Mouse (Mus musculus): ENCODE measurements around the gene Pagr1b. TPM values are rescaled to one million over a fixed set of nuclear protein-coding genes. Genes with fewer than 3 reads are reported as not detected.

Pagr1b gene
- polyA plus RNA-seq, 1 experiment from 2014 or later = not detected

- H3K4me3 ChIP-seq (ENCODE audit: low read depth, low read length) = peak overlapping the region; percentile 100
- H3K9me3 ChIP-seq (ENCODE audit: control insufficient read depth, low read length) = no peaks in the 10 kb centered on the region
- no peaks in the 10 kb centered on the region; the same call in 1 of the 2 replicates for H3K4me1 ChIP-seq (ENCODE audit: control insufficient read depth, insufficient read depth, low read length)
- no peak overlapping the region for H3K27ac ChIP-seq (replicated peaks; ENCODE audit: low read depth, low read length)
- peaks cover 17% of the 10 kb centered on the region; the same call in 1 of the 2 replicates for H3K36me3 ChIP-seq (ENCODE audit: control insufficient read depth, insufficient read depth, low read length)
- peak overlapping the region; percentile 82 for H3K4me2 ChIP-seq (ENCODE audit: low read depth, severe bottlenecking)
- 0 out of 2 replicates have a peak, but pooled peaks have one; percentile 4 for ATAC-seq (ENCODE audit: insufficient number of reproducible peaks, low FRiP score, low TSS enrichment, low read depth)
- H3K9ac ChIP-seq (ENCODE audit: low read length) = peak overlapping the region; percentile 99
- H3K27me3 ChIP-seq (ENCODE audit: control insufficient read depth, insufficient read depth, low read length) = no peaks in the 10 kb centered on the region
- 26% methylated on average over 14 of the region's 14 CpGs for WGBS
- peak; percentile 23 for DNase-seq (ENCODE audit: low spot score)
Observed at GRCm38 (mm10) chr7:126976878-126977459, 39.3 kb downstream of the Pagr1b start.

DNA sequence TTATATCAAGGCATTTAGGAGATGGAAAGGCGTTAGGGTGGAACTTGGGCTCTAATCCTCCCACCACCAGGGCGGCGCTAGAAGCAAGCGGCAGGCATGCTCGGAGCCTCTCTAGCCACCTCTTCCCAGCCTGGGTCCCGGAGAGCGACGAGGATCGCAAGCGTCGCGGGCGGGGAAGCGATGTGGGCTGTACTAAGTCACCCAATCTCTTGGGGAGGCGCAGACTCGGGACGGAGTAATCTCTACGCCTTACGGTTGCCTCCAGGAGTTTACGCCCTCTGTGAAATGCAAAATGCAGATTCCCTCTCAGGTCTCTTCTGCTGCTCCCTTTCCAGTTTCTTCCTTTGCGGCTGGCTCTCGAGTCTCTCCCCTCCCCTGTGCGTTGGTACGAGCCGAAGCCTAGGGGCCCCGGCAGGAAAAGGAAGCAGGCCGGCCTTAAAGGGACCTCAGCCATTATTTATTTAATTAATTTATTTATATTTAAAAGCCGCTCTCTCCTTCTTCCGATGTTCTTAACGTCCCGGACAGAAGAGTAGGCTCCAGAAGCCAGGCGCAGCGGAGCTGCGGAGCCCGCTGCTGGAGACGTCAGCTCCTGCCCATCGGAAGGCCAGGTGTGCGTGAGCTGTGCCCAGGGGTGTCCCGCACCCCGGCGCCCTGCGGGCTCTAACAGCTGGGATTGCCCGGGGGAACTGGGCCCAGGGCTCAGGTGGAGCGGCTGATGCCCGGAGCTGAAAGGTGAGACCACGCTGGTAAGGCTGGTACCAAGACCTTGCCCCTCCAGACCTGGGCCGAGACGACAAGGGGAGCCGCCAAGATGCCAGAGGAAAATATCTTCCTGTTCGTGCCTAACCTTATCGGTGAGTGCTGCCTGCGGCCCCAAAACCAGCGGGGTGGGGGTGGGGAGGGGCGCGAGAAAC, 40.1 kb downstream of the Pagr1b start, which contains the start of gene Cdiptos:
Gene Cdiptos, minus strand, starts transcription at position 149 of the 917 bp plus-strand sequence.
- under 1% methylated on average over 54 of the region's 55 CpGs for WGBS
- Histone ChIP-seq H3K4me3 (ENCODE audit: low read depth, low read length) (peak within 1 kb of the TSS; percentile 100), H3K27ac (replicated peaks; ENCODE audit: low read depth, low read length) (peak within 1 kb of the TSS; percentile 90), H3K4me2 (ENCODE audit: low read depth, severe bottlenecking) (peak within 1 kb of the TSS; percentile 82), H3K27me3 (ENCODE audit: control insufficient read depth, insufficient read depth, low read length) (no peaks in the 10 kb centered on the region), H3K4me1 (ENCODE audit: control insufficient read depth, insufficient read depth, low read length) (no peaks in the 10 kb centered on the region; the same call in 1 of the 2 replicates), H3K9me3 (ENCODE audit: control insufficient read depth, low read length) (no peaks in the 10 kb centered on the region), H3K9ac (ENCODE audit: low read length) (peak within 1 kb of the TSS; percentile 99), H3K36me3 (ENCODE audit: control insufficient read depth, insufficient read depth, low read length) (peaks cover 17% of the 10 kb centered on the region; the same call in 1 of the 2 replicates)
- ATAC-seq (ENCODE audit: insufficient number of reproducible peaks, low FRiP score, low TSS enrichment, low read depth) = peak; percentile 92
- DNase-seq (ENCODE audit: low spot score) = peak; percentile 99

- Histone ChIP-seq H3K4me3 (ENCODE audit: low read depth, low read length) (peak within 1 kb of the TSS; percentile 100), H3K36me3 (ENCODE audit: control insufficient read depth, insufficient read depth, low read length) (peaks cover 17% of the 10 kb centered on the region; the same call in 1 of the 2 replicates), H3K27me3 (ENCODE audit: control insufficient read depth, insufficient read depth, low read length) (no peaks in the 10 kb centered on the region), H3K4me2 (ENCODE audit: low read depth, severe bottlenecking) (peak within 1 kb of the TSS; percentile 82), H3K4me1 (ENCODE audit: control insufficient read depth, insufficient read depth, low read length) (no peaks in the 10 kb centered on the region; the same call in 1 of the 2 replicates), H3K9ac (ENCODE audit: low read length) (peak within 1 kb of the TSS; percentile 99), H3K27ac (replicated peaks; ENCODE audit: low read depth, low read length) (peak within 1 kb of the TSS; percentile 90), H3K9me3 (ENCODE audit: control insufficient read depth, low read length) (no peaks in the 10 kb centered on the region)
- ATAC-seq (ENCODE audit: insufficient number of reproducible peaks, low FRiP score, low TSS enrichment, low read depth) (no peak), DNase-seq (ENCODE audit: low spot score) (no peak)
- 0% methylated on average over 1 of the region's 1 CpGs for WGBS
Observed at GRCm38 (mm10) chr7:126975893-126975949, 40.6 kb downstream of the Pagr1b start, which contains the start of gene Cdipt. Cdipt (plus strand) TSS chr7:126975914.

DNA sequence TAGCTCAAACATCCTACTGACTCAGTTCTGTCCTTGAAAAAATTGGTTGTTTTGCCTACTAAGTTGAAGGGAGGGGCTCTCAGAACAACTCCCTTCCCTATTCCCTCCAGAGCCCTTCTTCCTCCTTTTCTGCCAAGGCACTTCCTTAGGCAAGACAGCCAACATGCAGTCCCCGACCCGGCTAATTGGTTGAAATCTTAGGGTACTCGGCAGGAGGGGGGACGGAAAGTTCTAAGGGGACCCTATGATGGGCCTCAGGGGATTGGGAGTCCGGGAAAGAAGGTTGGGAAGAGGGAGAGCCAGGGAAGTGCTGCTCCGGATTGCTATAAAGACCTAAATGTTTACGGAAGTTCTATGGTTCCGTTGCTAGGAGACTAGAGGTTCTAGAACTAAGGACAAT, 40.8 kb downstream of the Pagr1b start:
- Histone ChIP-seq H3K4me2 (ENCODE audit: low read depth, severe bottlenecking) (peak overlapping the region; percentile 82; the same call in 1 of the 2 replicates), H3K27ac (replicated peaks; ENCODE audit: low read depth, low read length) (no peak overlapping the region), H3K9me3 (ENCODE audit: control insufficient read depth, low read length) (no peaks in the 10 kb centered on the region), H3K36me3 (ENCODE audit: control insufficient read depth, insufficient read depth, low read length) (peaks cover 17% of the 10 kb centered on the region; the same call in 1 of the 2 replicates), H3K4me3 (ENCODE audit: low read depth, low read length) (peak overlapping the region; percentile 100; the same call in 1 of the 2 replicates), H3K27me3 (ENCODE audit: control insufficient read depth, insufficient read depth, low read length) (no peaks in the 10 kb centered on the region), H3K4me1 (ENCODE audit: control insufficient read depth, insufficient read depth, low read length) (no peaks in the 10 kb centered on the region; the same call in 1 of the 2 replicates), H3K9ac (ENCODE audit: low read length) (peak overlapping the region; percentile 99; the same call in 1 of the 2 replicates)
- no peak for DNase-seq (ENCODE audit: low spot score)
- 11% methylated on average over 8 of the region's 8 CpGs for WGBS
- 0 out of 2 replicates have a peak, but pooled peaks have one; percentile 4 for ATAC-seq (ENCODE audit: insufficient number of reproducible peaks, low FRiP score, low TSS enrichment, low read depth)

DNA sequence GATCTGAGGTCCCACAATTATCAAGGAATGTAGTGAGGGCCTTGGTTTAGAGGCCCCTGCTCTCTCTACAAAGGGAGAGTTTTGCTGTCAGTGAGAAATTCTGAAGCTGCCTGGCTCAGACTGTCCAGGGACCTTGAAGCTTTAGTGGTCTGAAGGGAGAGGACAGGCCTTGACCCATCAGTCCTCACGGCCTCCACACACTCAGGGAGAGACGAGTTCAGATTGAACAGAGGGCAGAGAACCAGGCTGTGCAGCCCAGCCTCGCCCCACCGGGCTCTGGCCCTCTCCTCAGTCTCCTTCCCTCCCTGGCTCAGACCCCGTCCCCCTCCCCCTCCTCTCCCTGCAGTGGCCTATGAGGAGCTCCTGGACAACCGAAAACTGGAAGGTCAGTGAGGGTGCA, 48.9 kb downstream of the Pagr1b start:
- H3K9ac ChIP-seq (ENCODE audit: low read length) = no peak overlapping the region
- H3K4me3 ChIP-seq (ENCODE audit: low read depth, low read length) = no peak overlapping the region
- H3K4me1 ChIP-seq (ENCODE audit: control insufficient read depth, insufficient read depth, low read length) = no peaks in the 10 kb centered on the region
- no peak overlapping the region for H3K4me2 ChIP-seq (ENCODE audit: low read depth, severe bottlenecking)
- H3K27me3 ChIP-seq (ENCODE audit: control insufficient read depth, insufficient read depth, low read length) = peaks cover 13% of the 10 kb centered on the region
- H3K9me3 ChIP-seq (ENCODE audit: control insufficient read depth, low read length) = no peaks in the 10 kb centered on the region
- H3K36me3 ChIP-seq (ENCODE audit: control insufficient read depth, insufficient read depth, low read length) = no peaks in the 10 kb centered on the region
- ATAC-seq (ENCODE audit: insufficient number of reproducible peaks, low FRiP score, low TSS enrichment, low read depth) (no peak), DNase-seq (ENCODE audit: low spot score) (no peak)
- H3K27ac ChIP-seq (replicated peaks; ENCODE audit: low read depth, low read length) = no peak overlapping the region
- 63% methylated on average over 6 of the region's 6 CpGs for WGBS

DNA sequence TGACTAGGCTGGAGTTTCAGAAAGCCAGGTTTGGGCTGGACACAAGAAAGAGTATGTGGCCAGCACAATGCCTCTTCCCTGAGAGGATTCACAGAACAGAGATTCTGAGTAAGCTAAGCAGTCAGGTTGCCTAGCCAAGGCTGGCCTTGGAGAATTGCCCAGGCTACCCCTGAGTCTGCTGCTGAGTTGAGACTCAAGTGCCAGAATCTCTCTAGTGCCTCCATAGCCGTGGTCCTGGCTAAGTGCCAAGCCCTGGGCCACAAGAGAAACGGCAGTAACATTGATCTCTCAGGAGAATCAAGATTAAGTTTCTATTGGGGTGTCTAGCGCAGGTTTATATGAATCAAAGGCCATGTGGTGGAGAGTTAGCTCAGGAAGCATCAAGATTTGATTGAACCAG, 50.7 kb downstream of the Pagr1b start:
- no peak overlapping the region for H3K27ac ChIP-seq (replicated peaks; ENCODE audit: low read depth, low read length)
- no peak overlapping the region for H3K4me3 ChIP-seq (ENCODE audit: low read depth, low read length)
- no peaks in the 10 kb centered on the region for H3K36me3 ChIP-seq (ENCODE audit: control insufficient read depth, insufficient read depth, low read length)
- no peaks in the 10 kb centered on the region for H3K9me3 ChIP-seq (ENCODE audit: control insufficient read depth, low read length)
- DNase-seq (ENCODE audit: low spot score) (no peak), ATAC-seq (ENCODE audit: insufficient number of reproducible peaks, low FRiP score, low TSS enrichment, low read depth) (no peak)
- H3K27me3 ChIP-seq (ENCODE audit: control insufficient read depth, insufficient read depth, low read length) = peaks cover 14% of the 10 kb centered on the region
- 79% methylated on average over 3 of the region's 3 CpGs for WGBS
- H3K4me1 ChIP-seq (ENCODE audit: control insufficient read depth, insufficient read depth, low read length) = no peaks in the 10 kb centered on the region
- no peak overlapping the region for H3K4me2 ChIP-seq (ENCODE audit: low read depth, severe bottlenecking)
- H3K9ac ChIP-seq (ENCODE audit: low read length) = no peak overlapping the region

- Histone ChIP-seq H3K4me1 (ENCODE audit: control insufficient read depth, insufficient read depth, low read length) (no peaks in the 10 kb centered on the region), H3K27ac (replicated peaks; ENCODE audit: low read depth, low read length) (no peak overlapping the region), H3K4me2 (ENCODE audit: low read depth, severe bottlenecking) (peak overlapping the region; percentile 10; the same call in 1 of the 2 replicates), H3K9ac (ENCODE audit: low read length) (no peak overlapping the region), H3K4me3 (ENCODE audit: low read depth, low read length) (no peak overlapping the region), H3K36me3 (ENCODE audit: control insufficient read depth, insufficient read depth, low read length) (no peaks in the 10 kb centered on the region), H3K27me3 (ENCODE audit: control insufficient read depth, insufficient read depth, low read length) (peaks cover 14% of the 10 kb centered on the region), H3K9me3 (ENCODE audit: control insufficient read depth, low read length) (no peaks in the 10 kb centered on the region)
- ATAC-seq (ENCODE audit: insufficient number of reproducible peaks, low FRiP score, low TSS enrichment, low read depth) = no peak
- 24% methylated on average over 19 of the region's 19 CpGs for WGBS
- peak; percentile 72 for DNase-seq (ENCODE audit: low spot score)
Observed at GRCm38 (mm10) chr7:126963548-126964286, 52.6 kb downstream of the Pagr1b start.

DNA sequence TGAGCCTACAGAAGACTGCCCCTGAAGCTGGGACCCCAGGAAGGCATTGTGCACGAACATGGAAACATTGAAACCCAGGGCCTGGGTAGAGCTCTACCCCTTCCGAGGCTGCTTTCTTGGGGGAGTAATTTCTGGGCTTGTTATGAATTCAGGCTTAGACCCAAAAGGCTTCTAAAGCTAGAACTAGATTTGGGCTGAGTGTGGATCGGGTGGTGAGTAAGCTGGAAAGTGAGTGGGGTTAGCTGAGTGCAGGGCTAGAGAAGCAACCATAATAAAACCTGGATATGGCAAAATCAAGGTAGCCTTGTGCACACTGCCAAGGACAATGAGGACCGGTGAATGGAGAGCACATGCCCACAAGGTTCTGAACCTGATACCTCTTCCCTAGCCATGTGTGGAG, 54.3 kb downstream of the Pagr1b start:
- no peak for ATAC-seq (ENCODE audit: insufficient number of reproducible peaks, low FRiP score, low TSS enrichment, low read depth)
- 93% methylated on average over 4 of the region's 4 CpGs for WGBS
- H3K36me3 ChIP-seq (ENCODE audit: control insufficient read depth, insufficient read depth, low read length) = no peaks in the 10 kb centered on the region
- no peak for DNase-seq (ENCODE audit: low spot score)
- H3K4me3 ChIP-seq (ENCODE audit: low read depth, low read length) = no peak overlapping the region
- H3K4me1 ChIP-seq (ENCODE audit: control insufficient read depth, insufficient read depth, low read length) = no peaks in the 10 kb centered on the region
- no peak overlapping the region for H3K27ac ChIP-seq (replicated peaks; ENCODE audit: low read depth, low read length)
- H3K9me3 ChIP-seq (ENCODE audit: control insufficient read depth, low read length) = no peaks in the 10 kb centered on the region
- H3K27me3 ChIP-seq (ENCODE audit: control insufficient read depth, insufficient read depth, low read length) = peaks cover 14% of the 10 kb centered on the region
- no peak overlapping the region for H3K9ac ChIP-seq (ENCODE audit: low read length)
- H3K4me2 ChIP-seq (ENCODE audit: low read depth, severe bottlenecking) = no peak overlapping the region
